Mouse (Mus musculus) left cerebral cortex, postnatal 25 days (tissue): ENCODE results near the gene Tor1aip2. TPM values are rescaled to one million over a fixed set of nuclear protein-coding genes. Genes with fewer than 3 reads are reported as not detected.

Source experiments
- DNase-seq, 2 experiments: peaks; one replicate each; pipeline ENCODE4 v3.0.0; 2022; ENCODE audit warnings: low spot score in 2 of 2, mixed read lengths in 1 of 2
- intact Hi-C: fragments of 180-260 bp; cut with DNase I; formaldehyde crosslinking; loops from one replicate; pipeline ENCODE4 v1.15.1; 2025
- total RNA-seq, 2 experiments: library from RNA; stranded (reverse); gene quantifications; 2 replicates each; pipeline ENCODE4 v1.2.3; 2021

Gene Tor1aip2
- total RNA-seq, 2 experiments from 2014 or later: 48.3 to 48.6 TPM

- no peak for DNase-seq
- intact Hi-C loops: no loop called here
Observed at GRCm38 (mm10) chr1:156091811-156092210, 56.6 kb downstream of the Tor1aip2 start.

GRCm38 (mm10) chr1:156103763-156104162 lies 68.6 kb downstream of the Tor1aip2 start:
- intact Hi-C loops: no loop called here
- no peak for DNase-seq

- intact Hi-C loops: no loop called here
Observed at GRCm38 (mm10) chr1:156105381-156105780, 70.2 kb downstream of the Tor1aip2 start.

GRCm38 (mm10) chr1:156107424-156107823 lies 72.2 kb downstream of the Tor1aip2 start:
- intact Hi-C loops: no loop called here
- no peak for DNase-seq

More at GRCm38 (mm10) chr1:156105381-156105780, 70.2 kb downstream of the Tor1aip2 start:
- no peak for DNase-seq

- no peak for DNase-seq
- intact Hi-C loops: no loop called here
Observed at GRCm38 (mm10) chr1:156108400-156108799, 73.2 kb downstream of the Tor1aip2 start.

- no peak for DNase-seq
- intact Hi-C loops: no loop called here
Observed at GRCm38 (mm10) chr1:156111090-156111489, 75.9 kb downstream of the Tor1aip2 start.

- no peak for DNase-seq
- intact Hi-C loops: no loop called here
Observed at GRCm38 (mm10) chr1:156111728-156112127, 76.5 kb downstream of the Tor1aip2 start.

- no peak for DNase-seq
- intact Hi-C loops: no loop called here
Observed at GRCm38 (mm10) chr1:156112142-156112541, 76.9 kb downstream of the Tor1aip2 start.

GRCm38 (mm10) chr1:156113884-156114499 lies 78.8 kb downstream of the Tor1aip2 start:
- no peak for DNase-seq
- intact Hi-C loops: no loop called here

- intact Hi-C loops: no loop called here
- DNase-seq: no peak
Observed at GRCm38 (mm10) chr1:156116770-156117169, 81.6 kb downstream of the Tor1aip2 start.

Other genes with a start within 250 kb of the Tor1aip2 start
- gene Qsox1, start 222.5 kb upstream of the Tor1aip2 start, total RNA-seq: 10 to 100 TPM; 28.4 to 32.7 TPM
- 10 to 100 TPM; 46.2 to 48.1 TPM for gene Cep350, start 62.1 kb upstream of the Tor1aip2 start, total RNA-seq
- gene Tor1aip1, start 1.1 kb downstream of the Tor1aip2 start, total RNA-seq: 10 to 100 TPM; 26.6 to 26.8 TPM
- 1 to 10 TPM; 8.4 to 9.7 TPM for gene Fam163a, start 169.6 kb downstream of the Tor1aip2 start, total RNA-seq